Mouse (Mus musculus): ENCODE measurements around the gene Ugt1a10.
"Not testable (repeated sequence)": the region's sequence is repeated elsewhere in the genome, so short reads cannot be mapped to it uniquely, and the experiment has no call there.

Ugt1a10 gene

DNA sequence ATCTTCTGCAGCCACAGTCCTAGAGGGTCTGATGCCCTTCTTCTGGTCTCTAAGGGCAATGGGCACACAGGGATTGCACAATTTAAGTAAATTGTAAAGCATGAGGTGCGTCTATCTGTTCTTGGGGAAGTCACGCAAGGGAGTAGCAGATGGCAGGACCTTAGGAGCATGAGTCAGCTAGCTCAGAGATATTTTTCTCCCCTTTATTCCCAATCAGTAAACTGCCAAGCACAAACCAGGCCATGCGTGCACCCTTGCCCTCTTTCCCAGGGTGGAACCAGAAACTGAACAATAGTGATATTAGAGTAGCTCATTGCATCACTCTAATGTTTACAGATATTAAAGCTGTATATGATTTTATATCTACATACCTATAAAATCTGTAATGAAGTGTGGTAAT is 43.4 kb downstream of the Ugt1a10 start:
- DNase-seq, result not testable (repeated sequence)

GRCm38 (mm10) chr1:88099691-88100090 is 44.5 kb downstream of the Ugt1a10 start:
- DNase-seq, result not testable (repeated sequence)

DNA sequence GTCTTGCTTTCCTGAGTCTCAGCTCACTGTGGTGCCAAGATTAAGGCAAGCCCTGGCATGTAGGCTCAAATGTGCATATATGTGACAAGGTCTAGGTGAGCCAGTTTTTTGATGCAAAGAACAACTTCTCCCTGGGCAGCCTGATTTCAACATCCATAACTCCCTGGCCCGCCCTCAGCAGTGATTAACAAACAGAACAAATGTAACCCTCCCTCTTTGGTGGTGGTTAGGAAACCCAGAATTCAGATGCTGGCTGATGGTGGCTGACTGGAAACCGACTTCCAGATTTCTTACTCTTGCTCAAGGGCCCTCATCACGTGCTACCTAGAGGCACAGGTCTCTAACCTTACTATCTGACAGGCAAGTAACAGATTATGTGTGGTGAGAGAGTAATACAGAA is 47.8 kb downstream of the Ugt1a10 start, which contains the start of gene Ugt1a6b:
TSS of gene Ugt1a6b (plus strand) at position 234 of the 400 bp plus-strand sequence.
- not testable (repeated sequence) for DNase-seq

DNA sequence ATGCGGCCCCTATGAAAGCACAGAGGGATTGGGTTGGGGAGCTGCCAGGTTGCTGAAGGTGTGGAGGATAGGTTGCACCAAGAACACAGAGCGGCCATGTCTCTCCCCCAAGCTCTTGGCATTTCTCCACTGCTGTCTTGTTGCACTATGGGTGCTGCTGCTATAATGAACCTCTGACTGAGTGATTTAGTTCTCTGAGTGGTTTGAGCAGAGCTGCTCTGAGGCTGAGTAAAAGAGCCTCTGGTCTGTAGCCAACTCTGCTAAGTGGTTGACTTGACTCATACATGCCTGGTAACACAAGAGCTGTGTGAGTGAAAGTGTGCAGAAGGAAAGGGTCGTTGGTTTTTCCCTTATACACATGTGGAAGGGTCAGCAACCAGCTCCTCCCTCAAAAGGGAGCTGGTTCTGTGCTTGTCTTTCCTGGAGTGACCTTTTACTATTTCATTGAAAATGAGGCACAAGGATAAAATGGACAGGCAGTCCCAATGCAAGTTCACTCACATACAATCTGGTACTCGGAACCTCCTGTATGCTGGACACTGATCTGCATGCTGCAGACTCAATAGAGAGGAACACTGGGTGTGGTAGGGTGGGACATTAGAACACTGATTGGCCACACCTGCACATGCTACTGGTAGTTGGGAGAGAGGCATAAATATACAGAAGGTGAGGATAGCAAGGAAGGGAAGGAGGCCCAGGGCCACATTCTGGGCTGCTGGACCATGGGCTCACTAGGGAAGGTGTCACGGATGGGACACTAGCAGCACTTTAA is 48.7 kb downstream of the Ugt1a10 start:
- not testable (repeated sequence) for DNase-seq

GRCm38 (mm10) chr1:88104667-88105430 is 49.7 kb downstream of the Ugt1a10 start:
- no peak for DNase-seq

GRCm38 (mm10) chr1:88105656-88106055 is 50.5 kb downstream of the Ugt1a10 start:
- DNase-seq, result no peak

DNA sequence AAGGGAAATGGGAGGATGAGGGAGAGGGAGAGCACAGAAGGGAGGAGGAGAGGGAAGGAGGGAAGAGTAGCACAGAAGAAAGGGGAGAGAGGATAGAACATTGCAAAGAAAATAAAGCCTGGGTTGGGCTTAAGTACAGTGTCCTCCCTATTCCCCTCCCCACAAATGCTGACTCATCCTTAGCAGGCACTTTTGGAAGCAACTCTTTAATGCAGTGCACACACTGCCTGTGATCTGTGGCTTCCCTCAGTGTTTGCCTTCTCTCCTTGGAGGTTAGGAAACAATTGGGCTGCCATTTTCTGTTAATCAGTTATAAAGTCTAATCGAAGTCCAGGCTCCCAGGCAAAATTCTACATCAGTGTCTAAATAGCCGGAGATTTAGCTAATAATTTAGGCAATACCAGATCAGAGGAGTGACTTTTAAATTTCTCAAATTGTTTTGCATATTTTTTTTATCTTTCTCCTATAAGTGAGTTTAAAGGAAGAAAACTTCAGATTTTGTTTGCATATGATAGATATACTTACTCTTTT is 53.9 kb downstream of the Ugt1a10 start:
- not testable (repeated sequence) for DNase-seq

GRCm38 (mm10) chr1:88109604-88110003 is 54.4 kb downstream of the Ugt1a10 start:
- DNase-seq, result not testable (repeated sequence)

GRCm38 (mm10) chr1:88112769-88113168 is 57.6 kb downstream of the Ugt1a10 start:
- not testable (repeated sequence) for DNase-seq

DNA sequence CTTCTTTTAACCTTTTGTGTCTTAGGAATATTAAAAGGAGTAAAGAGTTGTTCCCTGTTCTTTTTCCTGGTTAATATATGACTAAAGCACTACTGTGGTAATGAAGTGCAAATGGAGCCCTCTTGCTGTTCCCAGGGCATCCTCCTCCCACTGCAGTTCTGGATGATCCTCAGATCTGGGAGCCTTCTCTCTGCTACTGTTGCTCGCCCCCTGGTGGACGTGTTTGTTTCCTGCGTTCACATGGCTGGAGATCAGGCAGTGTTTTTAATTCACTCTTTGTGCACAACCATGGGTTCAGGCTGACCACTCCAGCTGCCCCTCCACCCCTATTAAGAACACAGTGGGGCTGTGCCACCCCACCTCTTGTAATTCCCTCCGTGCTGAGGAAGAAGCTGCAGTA is 65.4 kb downstream of the Ugt1a10 start:
- not testable (repeated sequence) for DNase-seq

DNA sequence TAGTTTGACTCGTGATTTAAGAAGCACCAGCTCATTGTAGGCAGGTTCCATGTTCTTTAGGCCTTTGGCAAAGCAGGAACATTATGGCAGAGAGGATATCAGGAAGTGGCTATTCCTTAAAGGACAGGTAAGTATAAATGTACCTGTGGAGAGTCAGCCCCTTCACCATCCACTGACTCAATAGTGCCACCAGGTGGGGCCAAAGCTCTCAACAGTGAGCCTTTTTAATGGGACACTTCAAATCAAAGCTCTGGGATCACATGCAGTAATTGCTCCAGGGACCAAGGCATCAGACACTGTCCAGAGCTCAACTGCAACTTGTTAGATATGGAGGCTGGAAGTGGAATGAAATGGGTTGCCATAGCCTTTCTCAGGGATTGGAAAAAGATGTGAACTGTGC is 66.3 kb downstream of the Ugt1a10 start:
- not testable (repeated sequence) for DNase-seq

- DNase-seq, result not testable (repeated sequence)
Measured at GRCm38 (mm10) chr1:88125827-88126360, 70.7 kb downstream of the Ugt1a10 start.

DNA sequence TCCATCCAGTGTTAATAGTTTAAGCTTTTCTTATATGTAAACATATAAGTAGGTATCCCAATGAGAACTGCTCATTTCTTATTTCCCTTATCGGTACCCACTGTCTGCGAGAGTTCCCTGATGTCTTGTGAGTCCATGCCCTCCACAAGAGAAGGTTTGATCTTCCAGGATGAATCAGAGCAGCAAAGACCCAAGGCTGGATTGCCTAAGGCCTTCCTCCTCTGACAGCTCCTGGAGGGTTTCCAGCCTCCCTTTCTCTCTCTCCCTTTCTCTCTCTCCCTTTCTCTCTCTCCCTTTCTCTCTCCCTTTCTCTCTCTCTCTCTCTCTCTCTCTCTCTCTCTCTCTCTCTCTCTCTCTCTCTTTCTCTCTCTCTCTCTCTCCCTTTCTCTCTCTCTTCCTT is 73.9 kb downstream of the Ugt1a10 start:
- DNase-seq, result not testable (repeated sequence)

GRCm38 (mm10) chr1:88130223-88130622 is 75.0 kb downstream of the Ugt1a10 start:
- not testable (repeated sequence) for DNase-seq

DNA sequence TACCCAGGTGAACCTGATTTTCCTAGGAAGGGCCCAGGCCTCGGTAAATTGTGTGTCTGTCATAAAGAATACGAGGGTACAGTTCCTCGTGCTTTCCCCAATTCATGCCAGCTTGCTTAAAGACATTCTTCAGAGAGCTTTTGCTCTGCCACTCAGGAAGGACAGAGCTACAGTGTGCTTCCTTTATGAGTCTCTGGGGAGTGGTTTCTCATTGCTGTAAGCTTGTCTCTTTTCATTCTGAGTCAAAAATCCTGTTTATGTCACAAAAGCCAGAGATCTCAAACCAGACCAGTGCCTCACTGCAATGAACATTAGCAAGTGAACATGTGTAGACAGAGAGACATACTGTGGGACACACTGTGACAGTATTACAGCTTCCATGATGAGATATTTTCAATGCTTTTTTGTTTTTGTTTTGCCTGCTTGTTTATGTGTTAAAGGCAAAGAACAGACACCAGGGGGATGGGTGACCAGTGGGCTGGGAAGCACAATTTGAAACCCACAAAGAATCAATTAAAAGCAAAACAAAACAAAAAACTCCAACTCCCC is 78.8 kb downstream of the Ugt1a10 start:
- DNase-seq, result no peak

- DNase-seq, result not testable (repeated sequence)
Measured at GRCm38 (mm10) chr1:88134457-88135011, 79.3 kb downstream of the Ugt1a10 start, which contains the start of gene Ugt1a6a. Ugt1a6a (plus strand) TSS chr1:88134809.

DNA sequence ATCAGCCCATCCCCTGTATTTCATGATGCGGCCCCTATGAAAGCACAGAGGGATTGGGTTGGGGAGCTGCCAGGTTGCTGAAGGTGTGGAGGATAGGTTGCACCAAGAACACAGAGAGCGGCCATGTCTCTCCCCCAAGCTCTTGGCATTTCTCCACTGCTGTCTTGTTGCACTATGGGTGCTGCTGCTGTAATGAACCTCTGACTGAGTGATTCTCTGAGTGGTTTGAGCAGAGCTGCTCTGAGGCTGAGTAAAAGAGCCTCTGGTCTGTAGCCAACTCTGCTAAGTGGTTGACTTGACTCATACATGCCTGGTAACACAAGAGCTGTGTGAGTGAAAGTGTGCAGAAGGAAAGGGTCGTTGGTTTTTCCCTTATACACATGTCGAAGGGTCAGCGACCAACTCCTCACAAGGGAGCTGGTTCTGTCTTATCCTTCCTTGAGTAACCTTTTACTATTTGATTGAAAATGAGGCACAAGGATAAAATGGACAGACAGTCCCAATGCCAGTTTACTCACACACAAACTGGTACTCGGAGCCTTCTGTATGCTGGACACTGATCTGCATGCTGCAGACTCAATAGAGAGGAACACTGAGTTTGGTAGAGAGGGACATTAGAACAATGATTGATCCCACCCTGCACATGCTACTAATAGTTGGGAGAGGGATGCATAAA is 80.2 kb downstream of the Ugt1a10 start:
- not testable (repeated sequence) for DNase-seq

GRCm38 (mm10) chr1:88136646-88137045 is 81.5 kb downstream of the Ugt1a10 start:
- no peak for DNase-seq

GRCm38 (mm10) chr1:88137264-88137663 is 82.1 kb downstream of the Ugt1a10 start:
- no peak for DNase-seq

DNA sequence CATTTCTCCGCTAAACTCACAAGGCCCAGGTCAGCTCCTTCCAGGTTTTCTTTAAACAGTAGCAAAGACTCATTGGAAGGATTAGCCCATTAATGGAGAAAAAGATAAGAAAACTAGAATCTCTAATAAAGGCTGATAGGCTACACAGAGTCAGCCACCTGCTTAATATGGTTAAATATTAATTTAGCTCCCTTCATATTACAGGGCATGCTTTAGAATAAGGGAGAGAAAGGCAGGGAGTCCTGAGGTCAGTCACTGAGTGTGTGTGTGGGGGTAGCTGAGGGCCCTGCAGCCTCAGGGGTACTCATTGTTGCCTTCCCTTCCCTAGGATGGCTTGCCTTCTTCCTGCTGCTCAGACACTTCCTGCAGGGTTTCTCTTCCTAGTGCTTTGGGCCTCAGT is 83.0 kb downstream of the Ugt1a10 start:
- DNase-seq, result no peak

- DNase-seq, result not testable (repeated sequence)
Measured at GRCm38 (mm10) chr1:88140492-88140891, 85.3 kb downstream of the Ugt1a10 start.
